Comparison of ENCODE assay signal across 28 mouse cellular contexts in the genomic region with DNA sequence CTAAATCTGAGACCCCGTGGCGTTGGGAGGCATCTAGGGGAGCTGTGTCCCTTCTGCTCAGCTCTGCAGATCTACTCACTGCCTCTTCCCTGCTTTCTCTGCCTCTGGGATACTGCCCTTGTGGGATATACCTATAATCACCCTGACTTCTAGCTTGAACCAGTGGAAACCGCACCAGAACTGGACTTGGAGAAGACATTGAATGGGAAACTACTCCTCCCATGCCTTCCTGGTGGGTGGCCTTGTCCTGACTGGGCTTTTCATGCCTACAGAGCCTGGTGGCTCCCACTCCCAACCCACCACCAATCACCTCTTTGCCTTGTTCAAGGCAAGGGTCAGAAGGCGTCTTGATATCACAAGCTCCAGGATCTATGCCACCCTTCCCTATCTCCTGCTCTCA. TPM values are rescaled to one million over a fixed set of nuclear protein-coding genes. Genes with fewer than 3 reads are reported as not detected.
"Had no signal": no experiment of that assay in that cellular context is flagged by ENCODE, and none has a peak within 500 bp of the region (broad histone marks: within the 10 kb centered on the region; RNA-seq: fewer than 3 reads in every experiment).

No protein-coding gene starts in this region.

- H3K4me1 ChIP-seq: lung, embryonic 15.5 days; megakaryocyte, embryonic 14.5 days had no signal

- H3K9ac ChIP-seq: liver, embryonic 14.5 days; lung, embryonic 15.5 days; midbrain, embryonic 13.5 days had no signal

- H3K4me2 ChIP-seq: lung, embryonic 15.5 days; midbrain, embryonic 13.5 days had no signal

- ATAC-seq: midbrain, embryonic 13.5 days; midbrain, embryonic 16.5 days had no signal

- H3K27ac ChIP-seq: liver, embryonic 14.5 days; lung, embryonic 15.5 days; midbrain, embryonic 10.5 days; midbrain, embryonic 13.5 days had no signal

- H3K9me3 ChIP-seq: lung, embryonic 15.5 days; megakaryocyte, embryonic 14.5 days; midbrain, embryonic 10.5 days; midbrain, embryonic 13.5 days had no signal

- H3K27me3 ChIP-seq: lung, embryonic 15.5 days; midbrain, embryonic 13.5 days had no signal

- DNase-seq: kidney, adult 18-20 months; kidney, postnatal 14 days; kidney, postnatal 4 days; left cerebral cortex, postnatal 4 days; lung, adult 18-20 months; lung, postnatal 10 days; lung, postnatal 36 days; thymus, adult 18-20 months; thymus, postnatal 36 days had no signal

- H3K36me3 ChIP-seq: lung, embryonic 15.5 days; midbrain, embryonic 10.5 days; midbrain, embryonic 13.5 days had no signal

- H3K4me3 ChIP-seq: lung, embryonic 15.5 days; megakaryocyte, embryonic 14.5 days; midbrain, embryonic 10.5 days; midbrain, embryonic 13.5 days; myocyte had no signal

RNA-seq across cellular contexts. Expression of a gene that starts 26.4 kb away (rescaled TPM):
- total RNA-seq: layer of hippocampus, adult 18-20 months; layer of hippocampus, postnatal 14 days; left cerebral cortex, adult 8-10 months; left cerebral cortex, postnatal 14 days; left cerebral cortex, postnatal 4 days; monocyte, adult 5-6 weeks had no signal
- polyA plus RNA-seq: kidney, embryonic 16.5 days; limb, embryonic 14.5 days; liver, embryonic 14.5 days; lung, embryonic 15.5 days; midbrain, embryonic 10.5 days; midbrain, embryonic 13.5 days; midbrain, embryonic 16.5 days; myocyte; neural tube, embryonic 11.5 days; neural tube, embryonic 14.5 days; small intestine, adult 2 months; spleen, adult 2 months; stomach, embryonic 16.5 days had no signal
